Mouse (Mus musculus) cerebellum, adult 9-10 months (tissue): ENCODE results near the gene Hist1h2ah.

Source experiments
- DNase-seq: peaks from one replicate; pipeline ENCODE4 v3.0.0; 2022

Hist1h2ah gene

GRCm38 (mm10) chr13:22007872-22008271 lies 27.5 kb downstream of the Hist1h2ah start:
- DNase-seq = no peak

GRCm38 (mm10) chr13:22007121-22007510 lies 28.3 kb downstream of the Hist1h2ah start:
- no peak for DNase-seq

DNA sequence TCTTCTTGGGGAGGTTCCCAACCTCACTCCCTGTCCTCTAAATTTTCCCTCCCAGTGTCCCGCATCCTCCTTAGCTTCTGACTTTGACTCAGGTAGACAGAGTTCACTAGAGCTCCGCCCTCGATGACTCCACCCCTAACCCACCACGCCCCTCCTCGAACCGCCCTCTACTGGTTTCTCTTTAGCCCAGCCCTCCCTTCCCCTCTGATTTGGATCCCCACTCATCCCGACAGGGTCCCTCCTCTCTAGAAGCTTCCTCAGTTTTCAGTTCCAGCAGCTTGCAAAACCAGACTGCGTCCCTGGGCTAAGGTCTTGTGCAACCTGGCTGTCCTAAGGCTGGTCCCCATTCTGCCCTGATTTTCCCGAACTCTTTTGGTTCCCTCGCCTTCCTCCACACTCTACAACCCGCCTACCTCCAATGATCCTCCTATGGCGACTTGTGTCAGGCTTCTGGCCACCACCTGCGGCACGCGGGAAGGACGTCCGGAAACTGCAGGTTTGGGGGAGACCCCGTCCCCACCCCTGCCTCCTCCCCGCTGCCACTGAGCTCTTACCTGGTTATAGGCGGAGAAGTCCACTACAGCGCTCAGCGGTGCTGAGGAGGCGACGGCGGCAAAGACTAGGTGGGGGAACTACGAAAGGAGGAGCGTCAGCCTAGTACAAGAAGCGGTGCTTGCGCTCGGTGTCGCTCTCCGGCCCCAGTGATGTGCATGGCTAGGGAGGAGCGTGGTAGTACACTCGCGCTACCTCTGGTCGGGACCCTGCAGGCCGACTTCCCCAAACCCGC lies 28.8 kb downstream of the Hist1h2ah start:
- no peak for DNase-seq

DNA sequence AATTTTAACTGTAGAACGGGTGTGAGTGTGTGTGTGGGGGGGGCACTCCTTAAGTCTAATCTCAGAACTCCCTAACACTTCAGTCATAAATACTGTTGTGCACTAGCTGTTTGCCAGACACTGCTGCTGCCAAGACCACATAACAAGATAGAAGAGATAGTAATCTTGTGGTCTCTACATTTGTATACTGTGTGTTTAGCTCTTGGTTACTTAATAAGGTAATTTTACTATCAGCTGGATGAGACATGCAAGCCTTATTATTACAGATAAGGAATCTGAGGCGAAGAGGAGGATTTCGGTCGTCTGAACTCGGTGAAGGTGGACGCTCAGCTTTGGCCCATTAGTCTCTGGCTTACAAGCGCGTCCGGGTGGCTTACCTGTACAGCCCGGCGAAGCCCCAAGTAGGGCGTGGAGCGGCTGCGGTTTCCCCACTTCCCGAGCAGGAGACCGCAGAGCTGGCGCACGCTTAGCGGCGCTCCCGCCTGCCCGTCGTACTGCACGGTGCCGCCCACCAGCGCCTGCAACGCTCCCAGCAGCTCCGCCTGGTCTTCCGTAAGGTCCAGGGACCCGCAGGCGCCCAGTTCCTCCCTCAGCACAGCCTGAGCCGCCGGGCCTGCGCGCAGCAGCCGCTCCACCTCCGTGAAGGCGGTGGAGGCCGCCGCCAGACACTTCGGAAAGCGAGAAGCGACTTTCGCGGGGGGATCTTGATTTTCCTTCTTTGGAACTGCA lies 29.6 kb downstream of the Hist1h2ah start:
- no peak for DNase-seq

DNA sequence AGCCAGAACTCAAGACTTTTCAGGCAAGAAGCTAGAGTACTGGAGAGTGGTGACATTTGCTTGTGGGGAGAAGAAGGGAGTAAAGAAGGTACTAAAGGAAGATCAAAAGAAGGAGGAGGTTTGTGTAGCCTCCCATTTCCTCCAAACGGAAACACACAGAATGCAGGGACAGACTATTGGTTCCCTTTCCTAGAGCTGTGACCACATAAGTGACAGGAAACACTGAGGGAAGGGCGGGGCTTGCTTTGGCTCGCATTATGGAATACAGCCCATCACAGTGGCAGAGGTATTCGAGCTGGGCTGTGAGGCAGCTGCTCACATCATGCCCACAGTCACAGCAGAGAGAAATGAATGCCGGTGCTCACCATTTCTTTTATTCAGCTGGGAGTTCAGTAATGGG lies 33.5 kb downstream of the Hist1h2ah start:
- DNase-seq = no peak

- no peak for DNase-seq
These were observed 34.0 kb downstream of the Hist1h2ah start for GRCm38 (mm10) chr13:22001346-22001745.

- no peak for DNase-seq
These were observed 36.2 kb downstream of the Hist1h2ah start for GRCm38 (mm10) chr13:21999147-21999546.

DNA sequence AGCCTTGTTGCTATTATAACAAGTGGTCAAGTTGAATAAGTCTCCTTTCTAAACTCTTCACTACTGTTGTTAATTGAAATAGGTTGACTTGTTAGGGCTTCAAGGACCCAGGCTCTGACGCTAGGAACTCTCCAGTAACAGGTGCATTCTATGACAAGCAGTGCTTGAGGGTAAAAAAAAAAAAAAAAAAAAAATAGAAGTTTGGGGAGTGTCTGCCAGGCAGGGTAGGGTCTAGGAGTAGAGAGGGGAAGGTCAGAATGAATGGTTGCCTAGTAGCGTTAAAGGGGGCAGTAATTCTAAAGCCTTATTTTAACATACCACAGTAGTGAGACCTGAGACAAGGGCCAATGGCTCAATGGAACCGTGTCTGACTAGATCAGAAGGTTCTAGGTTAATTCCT lies 37.0 kb downstream of the Hist1h2ah start:
- no peak for DNase-seq

- DNase-seq = no peak
These were observed 37.5 kb downstream of the Hist1h2ah start for GRCm38 (mm10) chr13:21997821-21998220.

DNA sequence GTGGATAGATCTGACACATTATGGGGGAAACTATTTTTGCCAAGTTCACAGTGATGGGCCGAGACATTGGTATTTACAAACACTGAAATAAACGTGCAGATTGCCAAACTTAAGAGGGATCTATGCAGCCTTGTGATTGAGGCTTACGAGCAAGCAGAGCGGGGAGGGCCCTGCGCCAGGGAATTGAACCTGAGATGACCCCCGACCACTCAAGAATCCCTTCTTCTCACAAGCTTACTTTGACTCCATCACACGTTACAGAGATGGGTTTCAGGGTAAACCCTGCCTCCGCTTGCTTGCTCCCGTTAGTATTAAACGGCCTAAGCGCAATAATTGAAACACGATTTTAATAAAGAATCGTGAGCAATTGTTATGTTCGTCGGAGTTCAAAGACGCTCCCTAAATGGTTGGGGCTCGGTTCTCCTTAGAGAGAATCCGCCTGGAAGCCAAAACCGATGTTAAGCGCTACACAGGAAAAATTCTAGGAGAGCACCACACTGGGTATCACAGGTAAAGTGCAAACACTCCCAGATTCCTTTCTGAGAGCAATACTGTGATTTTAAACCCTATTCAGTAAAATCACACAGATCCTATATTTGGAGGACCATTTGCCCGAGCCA lies 38.1 kb downstream of the Hist1h2ah start:
- DNase-seq = no peak

DNA sequence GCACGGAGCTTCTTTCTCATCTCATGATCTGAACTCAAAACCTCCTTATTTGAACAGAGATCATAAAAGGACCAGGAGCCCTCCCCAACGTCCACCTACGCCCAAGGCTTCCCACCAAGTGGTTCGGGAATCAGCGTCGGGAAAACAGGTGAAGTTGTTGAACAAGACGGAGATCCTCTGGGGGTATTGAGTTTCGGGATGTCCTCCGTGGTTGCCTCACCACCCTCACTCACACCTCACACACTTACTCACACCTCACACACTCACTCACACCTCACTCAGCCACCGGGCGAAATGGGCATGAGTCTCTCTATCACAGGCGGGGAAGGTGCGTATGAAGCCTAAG lies 38.6 kb downstream of the Hist1h2ah start:
- no peak for DNase-seq

GRCm38 (mm10) chr13:21996101-21996839 lies 39.1 kb downstream of the Hist1h2ah start:
- DNase-seq = no peak

- no peak for DNase-seq
These were observed 39.9 kb downstream of the Hist1h2ah start for GRCm38 (mm10) chr13:21995331-21995914.

DNA sequence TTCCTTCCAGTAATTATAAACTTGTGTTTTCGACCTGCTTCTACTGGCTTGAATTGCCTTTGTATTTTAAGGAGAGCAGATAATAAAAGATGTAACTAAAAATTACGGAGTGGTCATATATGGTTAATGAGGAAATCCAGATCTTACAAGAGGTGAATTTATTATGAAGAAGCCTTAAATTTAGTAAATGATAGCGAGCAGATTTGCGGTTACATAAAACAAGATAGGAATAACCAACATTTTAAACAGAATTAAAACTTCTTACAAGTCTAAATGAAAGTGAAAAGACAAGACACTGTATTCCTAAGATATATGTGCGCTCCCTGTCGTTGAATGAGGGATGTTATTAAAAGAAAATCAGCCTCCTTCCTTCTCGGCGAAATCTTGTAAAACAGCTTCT lies 40.5 kb downstream of the Hist1h2ah start:
- DNase-seq = no peak

DNA sequence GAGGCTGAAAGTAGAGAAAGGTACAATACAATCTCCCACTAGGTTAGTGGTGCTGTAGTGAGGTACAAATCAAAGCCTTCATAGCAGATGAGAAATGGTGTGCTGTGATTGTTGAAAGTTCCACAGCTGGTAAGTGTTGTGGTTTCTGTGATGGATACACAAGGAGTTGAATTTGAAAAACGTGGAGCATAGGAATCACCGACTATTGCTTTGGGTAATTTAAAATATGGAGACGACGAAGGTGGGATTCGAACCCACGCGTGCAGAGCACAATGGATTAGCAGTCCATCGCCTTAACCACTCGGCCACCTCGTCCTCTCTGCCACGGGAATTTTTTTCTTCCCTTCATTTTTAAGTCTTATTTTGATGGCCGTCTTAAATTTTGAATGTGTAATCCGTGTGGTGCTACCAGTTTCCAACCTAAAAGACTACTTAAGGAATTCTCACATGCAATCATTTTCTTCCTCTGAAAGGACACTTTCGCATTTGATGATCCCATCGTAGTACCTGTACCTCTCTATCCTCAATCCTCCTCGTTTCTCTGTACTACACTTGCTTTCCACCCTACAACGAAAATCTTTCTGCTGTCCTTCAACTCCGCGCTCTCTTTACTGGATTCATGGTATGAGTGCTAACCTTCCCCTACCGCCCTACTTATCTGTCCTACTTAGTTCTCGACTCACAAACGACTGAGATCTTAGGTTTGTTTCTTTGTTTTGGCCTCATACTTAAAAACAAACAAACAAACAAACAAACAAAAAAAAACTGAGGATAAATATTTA lies 41.2 kb downstream of the Hist1h2ah start:
- DNase-seq = no peak

- DNase-seq = no peak
These were observed 42.8 kb downstream of the Hist1h2ah start for GRCm38 (mm10) chr13:21992550-21992949.
